Mouse (Mus musculus) heart, postnatal 36 days (tissue): ENCODE results near the gene Psme1. TPM values are rescaled to one million over a fixed set of nuclear protein-coding genes. Genes with fewer than 3 reads are reported as not detected.

Experiments
- DNase-seq, 2 experiments: peaks; one replicate each; pipeline ENCODE4 v3.0.0; 2021 to 2022
- intact Hi-C: fragments of 180-260 bp; cut with DNase I; formaldehyde crosslinking; loops from one replicate; pipeline ENCODE4 v1.15.1; 2025
- total RNA-seq, 2 experiments: library from RNA; stranded (reverse); gene quantifications; 2 replicates each; pipeline ENCODE4 v1.2.3; 2021

Gene Psme1
- total RNA-seq: 100 to 1,000 TPM; 250 to 298 TPM

GRCm38 (mm10) chr14:55577871-55578667 is at the start of gene Psme1:
TSS of gene Psme1 (plus strand) at chr14:55578123.
- peak; percentile 77 to 82 for DNase-seq
- intact Hi-C loops: no loop called here

- intact Hi-C loops: loop anchor here (2.0 to 10.0 kb wide), 2 partner anchors 39 to 391 kb away; no protein-coding TSS in a partner anchor
- DNase-seq: peak; percentile 31 to 47
These were observed 41.7 kb upstream of the Psme1 start for GRCm38 (mm10) chr14:55536116-55536745.

- intact Hi-C loops: no loop called here
- DNase-seq: peak; percentile 86 to 87
These were observed 37.7 kb upstream of the Psme1 start, which contains the start of gene Pck2 for GRCm38 (mm10) chr14:55540067-55540786. TSS of gene Pck2 (plus strand) at chr14:55540266.

- intact Hi-C loops: loop anchor here (1.0 kb wide), 1 partner anchor 18 kb away; no protein-coding TSS in a partner anchor
- DNase-seq: peak; percentile 89 to 92
These were observed 37.1 kb upstream of the Psme1 start for GRCm38 (mm10) chr14:55540787-55541321.

GRCm38 (mm10) chr14:55542268-55542667 is 35.7 kb upstream of the Psme1 start:
- intact Hi-C loops: no loop called here

GRCm38 (mm10) chr14:55544334-55544733 is 33.6 kb upstream of the Psme1 start:
- DNase-seq: no peak
- intact Hi-C loops: no loop called here

More at GRCm38 (mm10) chr14:55542268-55542667, 35.7 kb upstream of the Psme1 start:
- no peak for DNase-seq

GRCm38 (mm10) chr14:55550191-55550590 is 27.7 kb upstream of the Psme1 start:
- DNase-seq: no peak
- intact Hi-C loops: no loop called here

- intact Hi-C loops: no loop called here
- DNase-seq: no peak
These were observed 26.6 kb upstream of the Psme1 start for GRCm38 (mm10) chr14:55551347-55551746.

- no peak for DNase-seq
- intact Hi-C loops: no loop called here
These were observed 26.1 kb upstream of the Psme1 start for GRCm38 (mm10) chr14:55551794-55552193.

GRCm38 (mm10) chr14:55554635-55555034 is 23.3 kb upstream of the Psme1 start:
- intact Hi-C loops: loop anchor here (5.0 kb wide), 1 partner anchor 77 kb away; the partner anchor contains the start of gene Dhrs4
- DNase-seq: no peak

GRCm38 (mm10) chr14:55555788-55556187 is 22.1 kb upstream of the Psme1 start:
- no peak for DNase-seq
- intact Hi-C loops: loop anchor here (5.0 kb wide), 1 partner anchor 78 kb away; the partner anchor contains the start of gene Dhrs4

GRCm38 (mm10) chr14:55557003-55557402 is 20.9 kb upstream of the Psme1 start:
- peak; percentile 81 to 82 for DNase-seq

GRCm38 (mm10) chr14:55557587-55557986 is 20.3 kb upstream of the Psme1 start:
- DNase-seq: no peak
- intact Hi-C loops: loop anchor here (1.0 to 5.0 kb wide), 2 partner anchors 59 to 80 kb away; partner anchors contain the start of gene Dhrs4

More at GRCm38 (mm10) chr14:55557003-55557402, 20.9 kb upstream of the Psme1 start:
- intact Hi-C loops: loop anchor here (1.0 to 5.0 kb wide), 2 partner anchors 59 to 80 kb away; partner anchors contain the start of gene Dhrs4

GRCm38 (mm10) chr14:55558740-55559448 is 19.0 kb upstream of the Psme1 start:
- intact Hi-C loops: loop anchor here (1.0 to 5.0 kb wide), 2 partner anchors 18 to 82 kb away; partner anchors contain the start of gene Dhrs4

GRCm38 (mm10) chr14:55559799-55560201 is 18.1 kb upstream of the Psme1 start, which contains the start of gene Dcaf11:
TSS of gene Dcaf11 (plus strand) at chr14:55560006.
- intact Hi-C loops: loop anchor here (1.0 to 5.0 kb wide), 2 partner anchors 18 to 82 kb away; partner anchors contain the start of gene Dhrs4
- peak; percentile 87 to 90 for DNase-seq

More at GRCm38 (mm10) chr14:55558740-55559448, 19.0 kb upstream of the Psme1 start:
- no peak for DNase-seq

- DNase-seq: peak; percentile 96 to 98
- intact Hi-C loops: no loop called here
These were observed 17.5 kb upstream of the Psme1 start, which contains the start of gene A730061H03Rik for GRCm38 (mm10) chr14:55560202-55561073. TSS of gene A730061H03Rik (minus strand) at chr14:55560406.

- intact Hi-C loops: no loop called here
- no peak for DNase-seq
These were observed 16.1 kb upstream of the Psme1 start for GRCm38 (mm10) chr14:55561860-55562259.

- intact Hi-C loops: no loop called here
- DNase-seq: no peak
These were observed 14.7 kb upstream of the Psme1 start for GRCm38 (mm10) chr14:55563249-55563648.
